Mouse (Mus musculus): Measurements from ENCODE around the gene Slc17a8.
"Not testable (repeated sequence)": the region's sequence is repeated elsewhere in the genome, so short reads cannot be mapped to it uniquely, and the experiment has no call there.

Gene Slc17a8

DNA sequence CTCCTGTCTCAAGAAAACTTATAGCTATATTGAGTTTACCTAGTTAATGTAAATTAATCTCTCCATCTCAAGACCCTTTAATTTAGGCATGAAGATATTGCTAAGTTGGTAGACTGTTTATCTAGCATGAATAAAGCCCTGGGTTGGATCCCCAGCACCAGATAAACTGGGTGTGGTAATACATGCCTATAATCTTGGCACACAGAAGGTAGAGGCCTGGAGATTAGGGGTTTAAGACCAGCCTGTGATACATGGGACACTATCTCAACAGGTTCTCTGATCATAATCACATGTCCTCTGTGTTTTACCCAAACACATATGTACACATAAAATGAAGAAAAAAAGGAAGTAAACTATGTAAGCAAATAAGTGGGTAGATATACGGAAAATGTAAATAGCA is 32.3 kb downstream of the Slc17a8 start:
- DNase-seq, result no peak

DNA sequence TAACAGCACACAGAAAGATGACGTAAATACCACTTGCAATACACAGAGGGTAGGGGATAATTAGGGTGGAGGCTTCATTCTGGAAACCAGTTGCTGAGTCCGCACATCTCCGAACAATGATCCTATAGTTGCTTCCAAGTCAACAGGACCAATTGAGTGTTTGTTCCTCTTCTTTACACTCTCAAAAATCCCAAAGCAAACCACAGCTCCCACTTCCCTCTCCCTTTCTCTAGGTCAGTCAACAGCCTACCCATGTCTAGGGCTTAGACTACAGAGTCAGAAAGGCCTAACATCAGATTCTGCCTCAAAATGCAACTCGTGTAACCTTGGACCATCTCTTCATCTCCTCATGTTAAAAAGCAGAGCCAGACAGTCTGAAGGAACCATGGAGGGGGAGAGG is 36.3 kb downstream of the Slc17a8 start:
- no peak for DNase-seq

DNA sequence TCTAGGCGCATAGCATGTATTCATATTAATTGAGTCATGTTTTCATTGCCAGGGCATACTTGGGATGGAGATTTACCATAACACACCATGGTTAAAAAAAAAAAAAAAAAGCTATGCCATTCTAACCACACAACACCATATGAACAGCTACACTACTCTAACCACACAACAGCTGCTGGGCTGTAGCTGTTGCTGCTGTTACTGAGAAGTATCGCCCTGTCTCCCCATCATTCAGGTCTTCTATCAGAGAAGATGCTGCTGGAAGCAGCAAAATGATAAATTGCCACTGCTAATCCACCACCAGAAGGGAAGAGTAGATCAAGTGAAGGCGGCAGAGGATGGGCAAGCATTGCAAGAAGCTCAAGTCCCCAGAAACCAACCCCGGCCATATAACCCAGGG is 42.3 kb downstream of the Slc17a8 start:
- DNase-seq, result no peak

DNA sequence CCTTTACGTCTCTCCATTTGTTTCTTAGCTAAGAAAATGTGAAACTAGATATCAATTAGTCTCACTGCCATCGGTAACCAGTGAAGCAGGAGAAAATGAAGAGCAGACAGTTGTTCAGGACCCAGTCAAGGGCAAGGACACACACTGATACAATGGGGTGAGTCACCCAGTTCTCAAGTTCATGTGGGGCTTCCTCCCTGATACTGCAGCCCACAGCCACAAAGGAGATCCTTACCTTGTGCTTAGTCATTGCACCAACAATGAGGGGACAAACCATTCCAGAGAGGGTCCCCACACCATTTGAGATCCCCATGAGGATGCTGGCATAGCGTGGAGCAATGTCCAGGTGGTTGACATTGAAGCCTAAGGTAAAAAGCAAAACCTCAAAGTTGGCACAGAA is 43.4 kb downstream of the Slc17a8 start:
- no peak for DNase-seq

DNA sequence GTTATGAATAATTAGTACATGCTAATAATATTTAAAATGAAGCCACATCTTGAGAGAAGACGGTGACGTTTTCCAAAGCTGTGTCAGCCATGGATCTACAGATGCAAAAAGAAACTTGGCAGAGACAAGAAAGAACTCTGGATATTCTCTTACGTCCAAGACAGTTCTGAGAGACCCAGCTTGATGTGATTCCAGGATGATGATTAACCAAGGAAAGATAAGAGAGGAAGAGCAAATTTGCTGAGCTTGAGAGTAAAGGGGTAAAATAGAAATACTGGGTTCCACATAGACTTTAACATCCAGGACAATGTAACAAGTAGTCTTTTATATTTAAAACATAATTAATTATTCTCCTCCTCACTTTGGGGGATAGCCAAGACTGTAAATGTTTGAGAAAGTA is 47.6 kb downstream of the Slc17a8 start:
- no peak for DNase-seq

DNA sequence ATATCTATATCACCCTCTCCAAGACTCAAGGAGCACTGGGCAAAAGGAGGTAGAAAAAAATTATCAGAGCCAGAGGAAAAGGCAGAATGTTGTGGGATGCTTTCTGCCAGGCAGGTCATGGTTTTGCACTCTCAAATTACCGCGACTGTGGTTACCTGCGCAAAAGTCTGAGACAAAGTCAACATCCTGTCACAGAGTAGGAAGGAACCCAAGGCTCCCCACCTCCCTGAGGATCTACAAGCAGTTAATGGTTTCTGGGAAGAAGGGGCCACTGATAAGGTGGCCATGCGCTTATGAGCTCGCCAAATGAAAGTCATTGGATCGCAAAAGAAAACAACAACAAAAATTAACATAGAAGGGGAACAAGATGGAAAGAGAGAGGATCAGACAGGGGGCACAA is 48.1 kb downstream of the Slc17a8 start:
- no peak for DNase-seq

DNA sequence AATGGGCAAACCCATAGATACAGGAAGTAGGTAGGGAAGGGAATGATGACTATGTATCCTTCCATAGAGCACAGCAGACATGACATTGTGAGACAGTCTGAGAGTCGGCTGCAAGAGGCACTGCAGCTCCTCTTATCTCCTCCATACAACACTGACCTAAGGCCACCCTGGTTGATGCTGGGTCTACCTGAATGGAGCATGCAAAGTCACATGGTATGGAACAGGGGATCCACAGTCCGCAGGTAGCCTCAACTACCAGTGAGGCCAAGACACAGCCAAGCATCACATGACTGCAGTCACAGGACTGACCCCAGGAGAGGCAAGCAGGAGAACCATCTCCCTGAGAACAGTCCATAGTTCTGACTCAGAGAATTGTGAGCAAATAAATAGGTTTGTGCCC is 53.7 kb downstream of the Slc17a8 start:
- DNase-seq, result no peak

DNA sequence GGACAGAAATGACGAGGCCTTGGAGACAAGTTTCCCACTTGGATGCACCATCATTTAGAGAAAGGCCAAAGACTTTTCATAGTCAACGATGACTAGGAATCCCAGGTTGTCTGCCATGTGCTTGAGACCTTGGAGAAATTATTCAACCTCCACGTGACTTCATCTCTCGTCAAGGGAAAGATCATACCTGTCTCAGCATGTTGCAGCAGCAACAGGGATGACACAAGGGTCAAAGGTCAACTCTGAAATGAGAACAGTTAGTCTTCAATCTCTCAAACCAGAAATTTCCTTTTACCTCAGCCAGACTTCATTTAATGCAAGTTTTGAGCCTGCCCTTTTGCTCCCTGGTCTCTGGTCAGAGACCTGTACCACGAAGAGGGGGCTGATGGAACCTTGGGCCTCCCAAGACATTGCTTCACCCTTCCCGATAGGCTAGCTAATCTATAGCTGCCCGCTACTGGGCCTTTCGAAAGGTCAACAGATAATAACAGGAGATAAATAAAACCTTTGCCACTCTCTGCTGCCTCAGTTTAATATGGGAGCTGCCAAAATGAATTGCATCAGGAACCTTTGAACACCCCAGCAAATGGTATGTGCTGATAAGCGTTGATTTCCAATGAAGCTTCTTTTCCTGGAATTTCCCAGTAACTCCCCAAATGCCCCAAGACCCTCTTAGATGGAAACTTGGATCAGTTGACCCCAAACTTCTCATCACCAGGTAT is 55.6 kb downstream of the Slc17a8 start:
- no peak for DNase-seq

DNA sequence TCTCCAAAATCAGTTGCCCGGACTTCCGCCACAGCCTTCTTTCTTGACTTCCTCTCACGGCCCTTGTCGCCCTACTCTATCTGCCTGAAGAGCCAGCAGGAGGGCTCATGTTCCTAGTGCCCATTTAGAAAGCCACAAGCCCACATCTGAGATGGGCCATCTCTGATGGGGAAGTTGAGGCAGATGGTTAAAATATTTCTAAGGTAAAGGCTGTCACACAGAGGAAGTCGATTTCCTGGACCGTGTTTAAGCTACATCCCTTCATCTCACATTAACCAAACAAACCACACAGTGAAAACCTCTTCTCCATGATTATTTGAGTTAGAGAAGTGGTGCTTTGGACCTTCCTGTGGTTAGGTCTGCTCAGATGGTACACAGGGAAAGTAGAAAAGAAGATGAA is 58.9 kb downstream of the Slc17a8 start:
- no peak for DNase-seq

DNA sequence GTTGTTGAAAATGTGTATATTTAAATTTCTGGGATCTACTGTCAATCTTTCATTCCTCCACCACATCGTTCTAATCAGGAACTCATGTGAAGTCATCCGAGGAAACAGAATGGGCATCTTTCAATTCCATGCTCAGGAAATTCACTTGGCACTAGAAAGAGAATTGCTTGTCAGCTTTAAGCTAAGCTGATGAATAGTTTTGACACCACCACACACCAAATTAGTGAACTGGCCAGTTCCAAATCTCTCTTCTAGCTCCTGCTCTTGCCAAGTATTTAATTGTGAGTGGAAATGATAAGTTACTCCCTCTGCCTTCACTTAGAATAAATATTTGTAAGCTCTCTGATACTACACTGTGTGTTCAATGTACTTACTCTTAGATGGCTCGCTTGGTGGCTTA is 61.7 kb downstream of the Slc17a8 start:
- DNase-seq, result no peak

DNA sequence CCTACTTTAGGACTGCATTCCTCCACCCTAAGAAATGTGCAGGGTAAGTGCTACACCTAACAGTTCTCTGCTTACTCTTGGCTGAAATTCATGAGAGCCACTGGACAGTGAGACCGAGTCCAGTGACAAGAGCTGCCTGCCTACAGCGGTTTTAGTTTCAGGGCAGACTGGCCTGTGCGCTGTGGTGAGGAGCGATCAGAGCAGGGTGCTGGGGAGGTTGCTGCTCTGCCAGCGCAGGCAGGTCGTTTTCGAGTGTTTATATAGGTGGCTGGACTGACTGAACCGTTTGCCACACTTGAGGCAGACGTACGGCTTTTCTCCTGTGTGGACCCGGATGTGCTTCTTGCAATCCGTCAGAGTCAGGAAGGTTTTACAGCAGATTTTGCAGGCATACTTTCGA is 66.2 kb downstream of the Slc17a8 start:
- not testable (repeated sequence) for DNase-seq

DNA sequence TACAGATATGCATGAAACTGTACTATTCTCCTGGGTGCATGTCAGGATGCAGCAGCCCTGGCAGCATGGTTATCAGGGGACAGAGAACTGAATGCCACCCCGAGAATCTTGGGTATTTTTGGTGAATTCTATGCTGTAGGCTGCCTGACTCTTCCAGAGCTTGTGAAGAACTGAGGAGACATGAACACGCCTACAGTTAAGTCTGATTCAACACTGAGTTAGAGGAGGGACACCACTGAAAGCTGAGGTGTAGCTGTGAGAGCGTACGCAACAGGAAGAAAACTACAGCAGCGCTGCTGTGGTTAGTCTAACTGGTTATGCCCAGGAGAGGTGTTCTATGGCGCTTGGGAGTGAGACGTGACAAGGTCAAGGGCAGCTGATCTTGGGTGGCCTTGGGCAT is 67.2 kb downstream of the Slc17a8 start:
- DNase-seq, result not testable (repeated sequence)

DNA sequence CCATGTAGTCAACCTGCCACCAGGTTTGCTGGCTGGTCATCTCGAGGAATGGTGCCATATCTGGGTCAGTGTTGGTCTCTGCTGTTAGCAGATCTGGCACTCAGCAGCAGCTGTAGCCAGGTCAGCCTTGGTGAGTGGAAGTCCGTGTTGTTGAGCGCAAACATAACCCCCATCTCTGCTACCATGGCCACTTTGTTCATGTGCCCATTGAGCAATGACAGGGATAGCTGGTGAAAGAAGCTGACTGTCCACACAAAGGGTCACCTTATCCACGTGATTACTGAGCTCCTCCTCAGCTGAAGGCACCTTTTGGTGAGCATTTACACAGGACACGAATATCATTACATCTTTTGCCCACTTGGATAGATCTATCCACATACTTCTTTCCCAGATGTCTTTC is 68.0 kb downstream of the Slc17a8 start:
- no peak for DNase-seq

DNA sequence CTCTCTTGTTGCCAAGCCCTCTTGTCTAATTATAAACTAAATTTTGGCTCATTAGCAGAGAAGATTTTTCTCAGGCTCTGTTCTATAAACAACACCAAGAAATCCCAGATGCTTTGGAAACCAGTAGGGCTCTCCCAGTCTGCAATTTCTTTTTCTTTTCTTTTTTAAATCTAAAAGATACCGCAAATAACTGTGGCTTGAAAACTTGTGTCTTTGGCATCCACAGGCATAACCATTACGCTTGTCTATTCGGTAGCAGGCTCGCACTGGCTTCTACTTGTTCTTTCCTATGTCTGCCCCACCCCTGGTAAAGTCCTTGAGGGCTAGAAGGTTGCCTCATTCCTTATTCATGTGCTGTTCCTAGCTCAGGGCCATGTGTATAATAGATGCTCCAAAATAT is 69.4 kb downstream of the Slc17a8 start:
- no peak for DNase-seq

DNA sequence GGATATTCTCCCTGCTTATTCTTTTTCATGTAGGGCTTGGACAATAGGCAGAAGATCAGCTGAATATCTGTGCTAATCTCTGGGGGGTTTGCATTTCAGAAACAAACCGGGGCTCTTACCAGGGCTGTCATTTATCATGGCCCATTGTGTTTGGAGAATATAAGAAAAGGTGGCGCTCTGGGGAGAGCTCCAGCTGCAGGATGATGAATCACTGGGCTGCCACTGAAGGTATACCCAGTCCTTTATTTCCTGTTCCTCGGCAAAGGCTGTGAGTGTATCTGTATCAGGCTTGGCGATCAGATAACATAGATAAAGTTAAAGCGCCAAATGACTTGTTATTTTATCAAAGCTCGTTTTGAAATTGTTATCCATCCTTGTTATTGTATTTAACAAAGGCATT is 73.0 kb downstream of the Slc17a8 start:
- DNase-seq, result no peak

DNA sequence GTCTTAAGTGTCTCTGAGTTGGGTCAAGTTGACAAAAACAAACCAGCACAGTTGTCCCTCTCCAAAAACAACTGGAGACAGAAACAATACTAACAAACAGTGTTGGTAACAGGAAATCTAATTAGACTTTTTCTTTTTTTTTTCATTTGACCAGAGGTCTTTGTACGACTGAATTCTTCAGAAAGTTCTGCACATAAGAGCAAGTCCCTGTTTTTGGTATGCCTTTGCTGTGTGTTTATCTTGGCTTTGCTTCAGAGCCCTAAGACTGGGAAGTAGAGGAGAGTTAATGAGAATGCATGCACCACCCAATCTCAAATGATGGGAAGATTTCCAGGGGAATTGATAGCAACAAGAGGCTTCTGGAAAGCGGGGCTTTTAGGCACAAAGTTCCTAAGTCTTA is 74.1 kb downstream of the Slc17a8 start:
- DNase-seq, result no peak

DNA sequence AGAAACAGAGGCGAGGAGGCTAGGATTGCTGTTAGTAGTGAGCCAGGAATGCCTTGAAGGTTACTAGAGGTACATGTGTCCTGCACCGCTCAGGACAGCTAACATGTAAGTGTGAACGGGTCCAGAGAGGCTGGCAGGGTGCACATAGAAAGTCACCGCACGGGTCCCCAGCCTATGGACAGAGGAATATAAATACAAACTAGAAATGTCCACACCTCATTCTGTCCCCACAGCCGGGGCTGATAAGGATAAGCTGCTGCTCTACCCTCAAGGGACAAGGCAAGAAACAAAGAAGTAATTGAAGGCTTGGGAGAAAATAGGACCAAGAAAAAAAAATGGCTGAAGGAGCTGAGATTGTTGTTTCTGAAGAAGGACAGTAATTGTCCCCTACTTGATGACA is 77.2 kb downstream of the Slc17a8 start:
- DNase-seq, result no peak

DNA sequence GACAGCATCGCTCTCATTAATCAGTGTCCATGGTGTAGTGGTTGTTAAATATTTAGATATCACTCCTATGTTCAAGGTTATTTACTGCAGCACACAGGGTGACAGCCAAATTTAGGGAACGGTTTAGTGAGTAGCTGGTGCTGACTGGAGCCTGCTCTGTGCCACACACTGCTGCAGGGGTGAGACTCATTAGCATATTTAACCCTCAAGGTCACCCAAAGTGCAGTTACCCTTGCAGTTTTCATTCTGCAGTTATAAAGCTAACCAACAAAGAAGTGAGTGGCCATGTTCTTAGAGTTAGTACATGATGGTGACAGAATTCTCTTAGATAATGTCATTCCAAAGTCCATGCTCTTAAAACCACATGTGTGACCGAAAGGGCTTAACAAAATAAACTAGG is 78.7 kb downstream of the Slc17a8 start:
- DNase-seq, result no peak

DNA sequence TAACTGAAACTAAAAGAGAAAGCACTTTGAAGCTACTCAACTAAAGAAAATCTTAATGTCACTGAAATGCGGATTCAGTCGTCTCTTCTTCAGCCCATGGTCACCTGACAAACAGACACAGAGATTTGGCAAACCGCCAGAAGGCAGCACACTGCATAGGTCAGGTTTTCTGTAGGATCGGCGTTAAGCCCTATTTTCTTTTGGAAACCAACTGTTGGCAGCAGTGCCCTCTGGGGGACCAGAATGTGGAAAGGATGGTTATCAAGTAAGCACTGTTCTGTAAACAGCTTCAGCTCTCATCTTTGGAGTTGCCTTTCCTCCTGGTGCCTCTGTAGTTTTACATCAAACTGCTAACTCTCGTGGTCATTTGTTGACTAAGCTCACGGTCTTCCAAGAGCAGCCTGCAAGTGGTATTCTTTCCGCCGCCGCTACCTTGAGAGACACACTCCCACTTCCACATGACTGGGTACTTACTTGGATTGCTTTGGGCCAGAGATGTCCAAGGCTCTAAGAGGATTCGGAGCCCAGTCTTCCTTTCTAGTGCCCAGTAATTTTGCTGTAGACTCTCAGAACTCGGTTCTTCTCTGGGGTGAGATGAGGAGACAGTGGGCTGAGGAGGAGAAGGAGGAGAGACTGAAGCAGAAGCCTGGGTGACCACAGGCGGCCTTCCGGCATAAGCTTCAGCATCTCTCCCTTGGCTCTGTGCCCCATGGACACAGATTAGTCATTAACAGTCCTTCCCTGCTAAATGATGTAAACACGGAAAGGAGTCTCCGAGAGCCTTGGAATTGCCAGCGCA is 87.9 kb downstream of the Slc17a8 start, which contains the start of gene Nr1h4:
Nr1h4 (minus strand) TSS at position 657 of the 799 bp plus-strand sequence.
- DNase-seq, result peak; percentile 11

DNA sequence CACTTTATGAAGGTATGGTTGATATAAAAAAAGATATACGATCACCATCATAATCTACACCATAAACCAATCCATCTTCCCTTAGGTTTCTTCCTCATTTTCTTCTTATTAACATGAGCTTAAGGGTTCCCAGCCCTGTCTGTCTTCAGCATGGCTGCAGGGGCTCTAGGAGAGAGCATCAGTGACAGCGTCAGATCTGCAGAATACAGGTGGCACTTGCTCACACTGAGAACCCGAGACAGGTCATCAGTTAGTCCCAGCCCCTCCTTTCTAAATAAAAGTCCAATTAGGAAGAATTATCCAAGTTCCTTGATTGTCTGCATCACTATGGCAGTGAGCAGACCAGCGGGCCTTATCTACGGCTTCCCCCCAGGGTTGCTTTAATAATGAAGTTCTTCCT is 88.6 kb downstream of the Slc17a8 start:
- no peak for DNase-seq

DNA sequence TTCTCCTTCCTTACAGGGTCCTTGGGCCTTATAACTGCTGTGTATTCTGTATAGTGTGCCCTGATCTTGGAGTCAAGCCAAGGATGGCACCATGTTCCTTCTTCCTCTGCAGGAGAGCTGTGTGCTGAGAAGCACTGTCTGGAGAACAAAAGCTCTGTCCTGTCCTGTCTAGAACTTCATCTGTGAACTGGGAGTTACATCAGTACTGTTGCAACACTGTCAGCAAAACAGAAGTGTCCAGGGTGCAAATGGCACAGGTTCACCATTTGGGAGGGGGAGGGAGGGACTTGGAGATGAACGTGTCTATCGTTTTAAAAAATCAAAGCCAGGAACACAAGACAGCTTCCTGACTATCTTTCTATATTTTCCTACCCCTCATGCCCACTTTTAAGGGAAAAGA is 89.1 kb downstream of the Slc17a8 start:
- no peak for DNase-seq

DNA sequence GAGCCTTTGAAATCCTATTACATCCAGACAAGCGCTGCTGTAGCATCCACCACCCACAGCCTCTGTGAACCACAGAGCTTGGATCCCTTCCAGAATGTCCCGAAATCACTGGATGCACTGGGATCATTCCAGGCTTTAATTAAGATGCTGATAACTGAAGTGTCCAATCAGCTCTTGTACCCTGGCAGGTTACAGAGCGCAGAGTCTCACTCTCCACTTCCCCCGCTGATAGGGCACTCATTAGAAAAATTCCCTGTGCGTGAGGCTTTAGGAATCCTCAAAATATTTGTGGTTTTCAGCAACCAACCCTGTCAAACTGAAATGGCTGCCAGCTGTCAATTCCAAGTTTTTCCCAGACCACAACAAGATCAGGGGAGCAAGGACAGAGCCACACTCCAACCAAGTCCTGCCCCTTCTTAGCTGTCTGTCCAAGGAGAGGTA is 89.8 kb downstream of the Slc17a8 start:
- DNase-seq, result no peak

DNA sequence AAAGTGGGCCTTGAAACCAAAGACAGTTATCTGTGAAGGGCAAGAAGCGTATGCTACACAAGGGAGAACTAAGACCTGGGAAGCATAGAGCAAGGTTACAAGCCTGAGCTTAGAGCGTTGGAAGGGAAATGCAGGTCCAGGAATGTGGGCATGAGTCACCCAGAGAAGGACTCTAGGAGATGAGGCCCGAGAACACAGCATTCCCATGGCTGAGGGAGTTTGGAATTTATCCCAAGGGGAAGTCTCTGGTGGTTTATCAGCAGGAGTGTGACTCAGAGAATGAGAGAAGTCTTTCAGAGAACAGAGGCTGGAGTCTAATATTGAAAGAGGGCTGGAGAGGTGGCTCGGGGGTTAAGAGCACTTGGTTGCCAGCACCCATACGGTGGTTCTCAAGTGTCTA is 94.0 kb downstream of the Slc17a8 start:
- DNase-seq, result no peak

DNA sequence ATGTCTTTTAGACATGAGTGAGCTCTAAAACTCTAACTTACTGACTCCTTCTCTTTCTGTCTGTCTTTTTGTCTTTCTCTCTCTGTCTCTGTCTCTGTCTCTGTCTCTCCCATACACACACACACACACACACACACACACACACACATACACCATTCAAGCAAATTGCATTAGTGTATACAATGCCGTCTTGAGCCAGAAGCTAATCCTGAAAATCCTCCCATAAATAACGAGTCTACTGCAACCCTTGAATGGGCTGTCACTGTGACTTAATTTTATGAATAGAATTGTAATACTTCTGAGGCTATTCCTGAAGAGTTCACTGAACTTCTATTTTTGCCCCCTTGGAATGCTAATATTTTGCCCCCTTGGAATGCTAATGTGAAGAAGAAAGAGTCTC is 95.2 kb downstream of the Slc17a8 start:
- DNase-seq, result no peak
